Mouse (Mus musculus): Measurements from ENCODE around the gene Cnih2. TPM values are rescaled to one million over a fixed set of nuclear protein-coding genes. Genes with fewer than 3 reads are reported as not detected.

The Cnih2 gene
- polyA plus RNA-seq, 1 experiment: 5.2 TPM

DNA sequence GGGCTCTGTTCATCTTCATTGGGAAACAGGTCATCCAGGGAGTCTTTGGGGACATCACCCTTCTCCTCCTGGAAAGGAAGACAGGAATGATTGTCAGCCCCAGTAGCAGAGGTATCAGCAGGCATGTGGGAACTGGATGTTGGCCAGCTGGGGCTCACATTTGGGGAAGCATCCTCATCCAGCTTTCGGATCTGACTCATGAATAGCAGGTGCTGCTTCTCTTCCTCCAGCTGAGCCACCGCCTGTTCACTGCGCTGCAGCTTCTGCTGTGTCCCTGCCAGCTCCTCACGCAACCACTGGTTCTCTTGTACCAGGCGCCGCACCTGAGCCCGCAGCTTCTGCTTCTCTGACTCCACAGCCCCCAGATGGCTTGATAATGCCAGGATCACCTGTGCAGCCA, 15.5 kb upstream of the Cnih2 start:
- TF ChIP-seq CTCF (IDR thresholded peaks at IDR 0.05; ENCODE audit: borderline replicate concordance, insufficient read depth, low read length) (no peak), POLR2A (IDR thresholded peaks at IDR 0.05; ENCODE audit: low read depth, low read length) (no peak)
- no peaks in the 10 kb centered on the region for H3K4me1 ChIP-seq (ENCODE audit: control insufficient read depth, insufficient read depth, low read length)
- H3K27ac ChIP-seq (ENCODE audit: insufficient read depth, low read length): no peak overlapping the region
- H3K4me3 ChIP-seq (ENCODE audit: insufficient read depth, low read length): no peak overlapping the region

DNA sequence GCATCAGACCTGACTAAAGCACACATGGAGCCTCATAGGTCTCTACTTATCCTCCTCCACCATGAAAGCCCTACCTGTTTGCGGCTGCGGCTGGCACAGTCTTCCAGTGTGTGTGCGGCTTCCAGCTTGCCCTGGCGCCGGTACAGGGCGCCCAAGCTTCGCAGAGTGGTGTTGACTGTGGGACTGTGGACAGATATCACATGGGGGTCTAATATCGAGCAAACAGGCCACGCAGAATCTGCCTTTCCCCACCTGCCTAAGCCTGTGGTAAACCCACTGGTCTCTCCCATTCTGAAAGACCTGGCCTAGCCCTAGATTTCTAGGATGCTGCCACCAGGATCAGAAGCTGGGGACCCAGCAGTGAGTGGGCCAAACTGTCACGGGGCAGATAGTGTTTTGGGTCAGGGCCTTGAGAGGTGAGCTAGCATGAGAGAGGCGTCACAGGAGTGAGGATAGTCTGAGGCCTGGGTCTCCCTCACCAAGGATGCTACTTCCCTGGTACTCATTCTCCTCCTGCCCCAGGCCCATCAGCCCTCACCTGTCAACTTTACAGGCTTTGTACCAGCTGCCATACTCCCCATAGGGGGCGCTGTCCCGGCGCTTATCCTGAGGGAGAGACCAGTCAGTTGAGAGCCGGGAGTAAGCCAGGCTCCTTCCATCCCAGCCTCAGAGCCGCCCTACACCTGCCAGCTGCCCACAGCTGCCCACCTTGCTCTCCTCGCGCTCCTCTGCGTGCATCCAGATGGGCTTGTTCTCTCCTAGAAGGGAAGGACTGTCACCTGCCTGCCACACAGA, 11.5 kb upstream of the Cnih2 start:
- TF ChIP-seq CTCF (IDR thresholded peaks at IDR 0.05; ENCODE audit: borderline replicate concordance, insufficient read depth, low read length) (no peak), POLR2A (IDR thresholded peaks at IDR 0.05; ENCODE audit: low read depth, low read length) (no peak)
- peaks cover 5% of the 10 kb centered on the region for H3K4me1 ChIP-seq (ENCODE audit: control insufficient read depth, insufficient read depth, low read length)
- H3K27ac ChIP-seq (ENCODE audit: insufficient read depth, low read length): no peak overlapping the region
- no peak overlapping the region for H3K4me3 ChIP-seq (ENCODE audit: insufficient read depth, low read length)

DNA sequence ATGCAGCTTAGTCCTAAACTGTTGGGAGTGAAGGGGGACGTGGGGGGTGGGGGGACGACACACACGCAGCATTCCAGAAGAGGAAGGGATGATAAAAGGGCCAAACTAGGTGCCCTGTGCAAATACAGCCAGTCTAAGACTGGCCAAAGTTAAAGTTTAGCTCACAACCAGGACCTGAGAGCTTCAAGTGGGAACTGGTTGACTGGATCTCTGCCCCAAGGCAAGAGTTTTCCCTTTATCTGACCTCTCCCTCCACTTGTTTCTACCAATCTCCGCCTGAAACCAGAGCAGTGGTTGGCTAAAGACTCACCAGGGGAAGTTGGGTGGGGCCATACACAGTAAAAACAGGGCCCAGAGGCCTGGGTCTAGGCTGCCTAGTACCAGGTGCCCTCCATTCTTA, 10.4 kb upstream of the Cnih2 start:
- Histone ChIP-seq H3K4me1 (ENCODE audit: control insufficient read depth, insufficient read depth, low read length) (peaks cover 5% of the 10 kb centered on the region), H3K4me3 (ENCODE audit: insufficient read depth, low read length) (no peak overlapping the region), H3K27ac (ENCODE audit: insufficient read depth, low read length) (no peak overlapping the region)
- no peak for TF ChIP-seq POLR2A (IDR thresholded peaks at IDR 0.05; ENCODE audit: low read depth, low read length)
- no peak for TF ChIP-seq CTCF (IDR thresholded peaks at IDR 0.05; ENCODE audit: borderline replicate concordance, insufficient read depth, low read length)

DNA sequence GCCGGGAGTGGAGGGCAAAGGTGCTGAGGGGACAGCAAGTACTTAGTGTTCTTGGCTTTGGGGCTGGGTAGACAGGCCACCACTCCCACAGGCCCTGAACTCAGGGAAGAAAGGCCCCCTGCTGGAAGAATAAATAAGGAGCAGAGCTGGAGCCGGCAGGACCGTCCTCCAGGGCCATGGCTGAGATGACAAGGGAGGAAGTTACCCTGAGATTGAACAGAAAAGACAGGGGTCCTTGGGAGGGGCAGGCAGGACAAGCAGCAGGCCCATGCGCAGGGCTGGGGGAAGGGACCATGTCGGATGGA, 9.9 kb upstream of the Cnih2 start:
- Histone ChIP-seq H3K27ac (ENCODE audit: insufficient read depth, low read length) (no peak overlapping the region), H3K4me3 (ENCODE audit: insufficient read depth, low read length) (no peak overlapping the region), H3K4me1 (ENCODE audit: control insufficient read depth, insufficient read depth, low read length) (peaks cover 5% of the 10 kb centered on the region)
- no peak for TF ChIP-seq CTCF (IDR thresholded peaks at IDR 0.05; ENCODE audit: borderline replicate concordance, insufficient read depth, low read length)
- TF ChIP-seq POLR2A (IDR thresholded peaks at IDR 0.05; ENCODE audit: low read depth, low read length): no peak

DNA sequence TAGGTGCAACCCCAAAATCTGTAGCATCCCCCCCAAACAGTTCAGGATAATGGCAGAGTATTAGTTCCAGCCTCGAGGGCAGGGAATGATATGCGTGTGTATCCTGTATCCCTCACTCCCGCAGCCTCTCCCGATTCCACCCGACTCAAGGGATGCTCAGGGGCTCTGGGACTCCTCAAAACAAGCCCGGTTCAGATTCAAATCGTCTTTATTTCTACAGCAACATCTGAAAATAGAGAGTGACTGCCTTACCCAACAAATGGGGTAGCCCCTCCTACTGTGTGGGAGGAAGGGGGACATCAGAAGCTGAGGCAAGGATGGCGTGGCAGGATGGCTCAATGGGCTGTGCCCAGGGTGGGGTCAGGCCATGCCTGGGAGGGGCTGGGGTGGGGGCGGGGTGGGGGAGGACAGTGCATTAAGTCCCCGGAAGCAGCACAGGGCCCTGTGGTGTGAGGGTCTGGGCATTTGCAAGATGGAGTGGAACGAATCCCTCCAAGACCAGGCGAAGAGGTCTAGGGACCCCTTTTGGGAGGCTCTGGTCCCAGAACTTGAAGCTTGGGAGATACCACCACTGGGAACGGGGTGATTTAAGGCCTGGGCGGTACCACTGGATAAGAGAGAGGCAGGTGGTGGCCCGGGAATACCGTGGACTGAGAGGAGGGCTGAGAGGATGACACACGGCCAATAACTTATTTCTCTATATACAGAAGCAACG, 9.4 kb upstream of the Cnih2 start:
- Histone ChIP-seq H3K4me3 (ENCODE audit: insufficient read depth, low read length) (no peak overlapping the region), H3K4me1 (ENCODE audit: control insufficient read depth, insufficient read depth, low read length) (peaks cover 5% of the 10 kb centered on the region), H3K27ac (ENCODE audit: insufficient read depth, low read length) (no peak overlapping the region)
- no peak for TF ChIP-seq POLR2A (IDR thresholded peaks at IDR 0.05; ENCODE audit: low read depth, low read length)
- no peak for TF ChIP-seq CTCF (IDR thresholded peaks at IDR 0.05; ENCODE audit: borderline replicate concordance, insufficient read depth, low read length)

DNA sequence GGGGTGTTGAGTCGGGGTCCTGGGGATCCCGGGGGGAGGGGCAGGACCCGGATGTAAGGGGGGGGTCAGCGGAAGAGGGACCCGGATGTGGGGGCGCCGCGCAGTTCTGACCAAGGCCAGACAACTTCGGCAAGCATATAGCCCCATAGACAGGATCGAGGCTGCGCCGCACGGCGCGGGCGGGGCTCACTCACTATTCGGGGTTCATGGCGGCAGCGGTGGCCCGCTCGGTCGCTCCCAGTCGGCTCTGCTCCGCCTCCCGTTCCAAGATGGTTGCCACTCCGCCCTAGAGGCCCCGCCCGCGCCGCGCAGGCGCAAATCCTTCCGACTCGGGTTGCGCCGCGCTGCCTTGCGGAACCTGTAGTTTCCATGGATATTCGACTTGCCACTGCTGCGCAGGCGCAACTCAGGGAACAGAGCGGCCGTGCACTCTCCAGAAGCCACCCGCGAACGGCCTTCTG, 8.4 kb upstream of the Cnih2 start, which contains the start of gene Rab1b:
TSS of gene Rab1b (minus strand) at position 342 of the 461 bp plus-strand sequence.
- peak within 1 kb of the TSS; percentile 84 for H3K4me3 ChIP-seq (ENCODE audit: insufficient read depth, low read length)
- H3K27ac ChIP-seq (ENCODE audit: insufficient read depth, low read length): peak within 1 kb of the TSS; percentile 94
- TF ChIP-seq POLR2A (IDR thresholded peaks at IDR 0.05; ENCODE audit: low read depth, low read length) (peak; percentile 71), CTCF (IDR thresholded peaks at IDR 0.05; ENCODE audit: borderline replicate concordance, insufficient read depth, low read length) (no peak)
- peaks cover 5% of the 10 kb centered on the region for H3K4me1 ChIP-seq (ENCODE audit: control insufficient read depth, insufficient read depth, low read length)

DNA sequence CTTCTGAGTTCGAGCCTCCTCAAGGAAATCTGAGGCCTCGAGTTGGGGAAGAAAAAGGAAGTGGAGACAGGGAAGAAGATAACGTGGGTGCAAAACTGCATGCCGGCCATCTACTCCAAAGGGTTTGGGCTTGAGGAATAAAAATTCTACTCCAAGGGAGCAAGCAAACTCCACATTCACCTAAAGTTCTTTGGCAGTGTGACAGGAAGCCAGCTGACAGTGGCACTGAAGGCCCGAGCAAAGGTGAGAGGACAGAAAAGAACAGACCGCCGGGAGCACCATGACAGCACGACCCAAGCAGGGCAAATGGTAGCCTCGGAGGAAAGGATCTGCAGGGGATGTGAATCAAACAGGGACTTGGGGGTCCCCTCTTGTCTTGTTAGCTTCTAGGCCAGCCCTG, 7.8 kb upstream of the Cnih2 start:
- TF ChIP-seq CTCF (IDR thresholded peaks at IDR 0.05; ENCODE audit: borderline replicate concordance, insufficient read depth, low read length) (no peak), POLR2A (IDR thresholded peaks at IDR 0.05; ENCODE audit: low read depth, low read length) (no peak)
- Histone ChIP-seq H3K4me1 (ENCODE audit: control insufficient read depth, insufficient read depth, low read length) (peaks cover 5% of the 10 kb centered on the region), H3K4me3 (ENCODE audit: insufficient read depth, low read length) (peak overlapping the region; percentile 84), H3K27ac (ENCODE audit: insufficient read depth, low read length) (peak overlapping the region; percentile 94)

- no peak overlapping the region for H3K27ac ChIP-seq (ENCODE audit: insufficient read depth, low read length)
- TF ChIP-seq POLR2A (IDR thresholded peaks at IDR 0.05; ENCODE audit: low read depth, low read length) (no peak), CTCF (IDR thresholded peaks at IDR 0.05; ENCODE audit: borderline replicate concordance, insufficient read depth, low read length) (no peak)
Observed at GRCm38 (mm10) chr19:5097521-5098362, 579 bp downstream of the Cnih2 start.

GRCm38 (mm10) chr19:5095887-5096474, 2.3 kb downstream of the Cnih2 start:
- no peak for TF ChIP-seq CTCF (IDR thresholded peaks at IDR 0.05; ENCODE audit: borderline replicate concordance, insufficient read depth, low read length)
- no peak; the same call in 1 of the 2 replicates for TF ChIP-seq POLR2A (IDR thresholded peaks at IDR 0.05; ENCODE audit: low read depth, low read length)
- Histone ChIP-seq H3K4me1 (ENCODE audit: control insufficient read depth, insufficient read depth, low read length) (peaks cover 2% of the 10 kb centered on the region; the same call in 1 of the 2 replicates), H3K27ac (ENCODE audit: insufficient read depth, low read length) (no peak overlapping the region), H3K4me3 (ENCODE audit: insufficient read depth, low read length) (no peak overlapping the region)

More at GRCm38 (mm10) chr19:5097521-5098362, 579 bp downstream of the Cnih2 start:
- Histone ChIP-seq H3K4me3 (ENCODE audit: insufficient read depth, low read length) (peak overlapping the region; percentile 8; the same call in 1 of the 2 replicates), H3K4me1 (ENCODE audit: control insufficient read depth, insufficient read depth, low read length) (peaks cover 2% of the 10 kb centered on the region; the same call in 1 of the 2 replicates)

All from embryonic fibroblast, embryonic 13.5 days (primary cell).